ENCODE assay signal across 8 mouse cellular contexts in genomic region chr15:11994921-11995814, GRCm38 (mm10). TPM values are rescaled to one million over a fixed set of nuclear protein-coding genes. Genes with fewer than 3 reads are reported as not detected.
DNase-seq lines count a peak whose midpoint lies in the region; ATAC-seq and TF ChIP-seq lines count a peak whose summit lies in the region.

No protein-coding gene starts in this region.

- 0 out of 2 replicates have a peak, but pooled peaks cover 3% of the 10 kb centered on the region for H3K36me3 ChIP-seq in intestine, embryonic 15.5 days
- H3K36me3 ChIP-seq in neural tube, embryonic 15.5 days, result peaks cover 14% of the 10 kb centered on the region

- peak; percentile 22 to 32 for DNase-seq in urinary bladder, adult 18-20 months (ENCODE audit: low spot score in 2 of 2)
- no peak for DNase-seq in urinary bladder, postnatal 10 days (ENCODE audit: low spot score)
- DNase-seq in cerebellum, postnatal 4 days (ENCODE audit: low spot score in 2 of 2), result peak; percentile 43 to 69
- DNase-seq in gastrocnemius, postnatal 36 days, result peak; percentile 28 to 53
- peak; percentile 43 for DNase-seq in lung, adult 2 months
- DNase-seq in thymus, postnatal 36 days, result peak; percentile 63 to 73

- TF ChIP-seq CTCF in lung, adult 2 months (IDR thresholded peaks at IDR 0.05; ENCODE audit: insufficient read depth, low read length), result no peak

- intact Hi-C loops in gastrocnemius, postnatal 36 days (cut with DNase I), result loop anchor here (5.0 kb wide), 2 partner anchors 37 to 87 kb away; no protein-coding TSS in a partner anchor

- peaks cover 3% of the 10 kb centered on the region; the same call in 1 of the 2 replicates for H3K4me1 ChIP-seq in intestine, embryonic 15.5 days (replicated peaks)
- peaks cover 5% of the 10 kb centered on the region for H3K4me1 ChIP-seq in lung, adult 2 months (ENCODE audit: control insufficient read depth, insufficient read depth, low read length)
- H3K4me1 ChIP-seq in neural tube, embryonic 15.5 days, result peaks cover 30% of the 10 kb centered on the region

- H3K4me2 ChIP-seq in intestine, embryonic 15.5 days (replicated peaks), result peak overlapping the region; percentile 65
- H3K4me2 ChIP-seq in neural tube, embryonic 15.5 days, result peak overlapping the region; percentile 80

- no peaks in the 10 kb centered on the region for H3K9me3 ChIP-seq in intestine, embryonic 15.5 days
- H3K9me3 ChIP-seq in neural tube, embryonic 15.5 days (replicated peaks), result no peaks in the 10 kb centered on the region

- under 1% methylated on average over 69 of the region's 71 CpGs for WGBS in intestine, embryonic 15.5 days
- under 1% methylated on average over 71 of the region's 71 CpGs for WGBS in lung, adult 2 months
- under 1% methylated on average over 70 of the region's 71 CpGs for WGBS in neural tube, embryonic 15.5 days

- H3K27me3 ChIP-seq in intestine, embryonic 15.5 days (replicated peaks), result no peaks in the 10 kb centered on the region
- H3K27me3 ChIP-seq in neural tube, embryonic 15.5 days (replicated peaks), result no peaks in the 10 kb centered on the region

- peak overlapping the region; percentile 85 for H3K4me3 ChIP-seq in intestine, embryonic 15.5 days (replicated peaks)
- peak overlapping the region; percentile 78 for H3K4me3 ChIP-seq in lung, adult 2 months (replicated peaks; ENCODE audit: extremely low read depth, low read depth, low read length)
- peak overlapping the region; percentile 77 for H3K4me3 ChIP-seq in neural tube, embryonic 15.5 days (replicated peaks)

- peak overlapping the region; percentile 98 for H3K9ac ChIP-seq in intestine, embryonic 15.5 days
- H3K9ac ChIP-seq in neural tube, embryonic 15.5 days (replicated peaks), result peak overlapping the region; percentile 82

- peak overlapping the region; percentile 87 for H3K27ac ChIP-seq in intestine, embryonic 15.5 days
- H3K27ac ChIP-seq in neural tube, embryonic 15.5 days (replicated peaks), result peak overlapping the region; percentile 79

- peak; percentile 85 for ATAC-seq in intestine, embryonic 15.5 days
- peak; percentile 84 for ATAC-seq in neural tube, embryonic 15.5 days (ENCODE audit: low FRiP score)

- no peak for TF ChIP-seq POLR2A in lung, adult 2 months (IDR thresholded peaks at IDR 0.05; ENCODE audit: borderline replicate concordance, extremely low read depth, low read depth, low read length)

RNA-seq across cellular contexts. Expression of gene Sub1, which starts 1.6 kb away (rescaled TPM):
- 10 to 100 TPM; 74.9 to 81.2 TPM for total RNA-seq in gastrocnemius, postnatal 36 days (2021)
- polyA plus RNA-seq in intestine, embryonic 15.5 days (2015; fragmentation: Nextera tagmentation; extraction: Ambion mirVana), result 619 and 750 TPM in 2 replicates
- 1.4 and 5.2 TPM in 2 replicates for polyA plus RNA-seq in lung, adult 2 months (2012; rRNA removed)
- polyA plus RNA-seq in neural tube, embryonic 15.5 days (2015; fragmentation: Nextera tagmentation; extraction: Ambion mirVana), result 575 TPM in 2 replicates

Comparison
In these comparisons a context has a peak if more than half of its experiments do, and no peak if none do; other contexts are left out.
1. RNA of gene Sub1, which starts 1.6 kb away (polyA plus RNA-seq): 619 to 750 TPM in intestine, embryonic 15.5 days and 575 TPM in neural tube, embryonic 15.5 days; 1.4 to 5.2 TPM in lung, adult 2 months; every median in the first group is over 10 times any median in the second.
2. Peak in every context shown above with its lines, with median percentiles within 50 percentile points of each other: H3K4me3 ChIP-seq.